Mouse (Mus musculus): ENCODE measurements around the gene Tbc1d10a. TPM values are rescaled to one million over a fixed set of nuclear protein-coding genes. Genes with fewer than 3 reads are reported as not detected.

The Tbc1d10a gene
- polyA plus RNA-seq, 1 experiment, result 18.8 TPM

DNA sequence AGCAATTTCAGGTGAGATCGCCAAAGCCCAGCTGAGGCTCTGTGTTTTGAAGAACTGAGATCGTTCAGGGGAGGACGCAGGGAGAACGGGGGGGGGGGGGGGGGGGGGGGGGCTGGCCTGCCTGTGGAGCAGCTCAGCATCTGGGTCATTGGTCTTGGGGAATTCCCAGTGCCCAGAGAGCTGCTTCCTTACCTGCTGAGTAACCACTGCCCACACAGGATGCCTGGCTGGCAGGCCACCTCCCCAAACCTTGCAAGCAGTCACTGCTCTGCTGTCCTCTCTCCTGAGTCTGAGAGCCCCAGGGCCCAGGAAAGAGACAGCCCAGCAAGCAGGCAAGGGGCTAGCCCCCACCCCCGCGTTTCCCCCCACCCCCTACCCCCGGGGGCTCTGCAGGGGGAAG lies 76.3 kb downstream of the Tbc1d10a start:
- no peak overlapping the region for H3K4me2 ChIP-seq (ENCODE audit: low read depth)
- H3K36me3 ChIP-seq (ENCODE audit: control insufficient read depth, insufficient read depth), result no peaks in the 10 kb centered on the region
- no peaks in the 10 kb centered on the region for H3K27me3 ChIP-seq (ENCODE audit: control insufficient read depth, insufficient read depth, insufficient read length)
- no peak overlapping the region for H3K4me3 ChIP-seq
- TF ChIP-seq POLR2AphosphoS2 (IDR thresholded peaks at IDR 0.05; ENCODE audit: insufficient read length, low read depth) (no peak), POLR2A (IDR thresholded peaks at IDR 0.05; ENCODE audit: insufficient read length, low read depth) (no peak), MYOG (IDR thresholded peaks at IDR 0.05; ENCODE audit: control insufficient read depth in 1 of 3, insufficient read depth in 1 of 3, insufficient read length in 2 of 3, low read depth in 2 of 3) (no peak), TCF3 (IDR thresholded peaks at IDR 0.05; ENCODE audit: insufficient read length, low read depth) (no peak), CEBPB (IDR thresholded peaks at IDR 0.05; ENCODE audit: insufficient read depth, poor library complexity, severe bottlenecking) (no peak), REST (IDR thresholded peaks at IDR 0.05; ENCODE audit: insufficient read depth, insufficient read length) (no peak), MAX (IDR thresholded peaks at IDR 0.05; ENCODE audit: low read depth) (no peak), TCF12 (IDR thresholded peaks at IDR 0.05; ENCODE audit: insufficient read depth, poor library complexity, severe bottlenecking) (no peak), SRF (IDR thresholded peaks at IDR 0.05; ENCODE audit: control insufficient read depth, insufficient read length, low read depth) (no peak), E2F4 (IDR thresholded peaks at IDR 0.05; ENCODE audit: insufficient read depth) (no peak)
- peaks cover 5% of the 10 kb centered on the region for H3K79me2 ChIP-seq (ENCODE audit: control insufficient read depth, insufficient read depth)
- H3ac ChIP-seq (ENCODE audit: control insufficient read depth, insufficient read length), result no peak overlapping the region

DNA sequence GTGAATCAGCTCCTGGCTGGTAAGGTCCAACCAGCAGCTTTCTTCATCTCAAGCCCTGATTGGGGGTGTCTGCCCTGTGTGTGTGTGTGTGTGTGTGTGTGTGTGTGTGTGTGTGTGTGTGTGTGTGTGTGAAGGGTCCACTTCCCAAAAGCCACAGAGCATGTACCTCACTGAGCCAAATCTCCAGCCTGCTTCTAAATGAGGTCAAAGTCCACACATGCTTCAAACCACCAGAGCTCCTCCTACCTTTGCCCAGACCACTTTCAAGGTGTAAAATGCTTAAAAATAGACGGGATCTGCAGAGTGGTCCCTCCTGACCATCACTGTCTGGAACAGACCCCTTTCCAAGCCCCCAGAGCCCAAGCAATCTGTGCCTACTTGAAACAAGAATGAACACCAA lies 76.7 kb downstream of the Tbc1d10a start:
- Histone ChIP-seq H3K79me2 (ENCODE audit: control insufficient read depth, insufficient read depth) (peaks cover 5% of the 10 kb centered on the region), H3K4me2 (ENCODE audit: low read depth) (no peak overlapping the region), H3K27me3 (ENCODE audit: control insufficient read depth, insufficient read depth, insufficient read length) (no peaks in the 10 kb centered on the region), H3K4me3 (no peak overlapping the region), H3K36me3 (ENCODE audit: control insufficient read depth, insufficient read depth) (no peaks in the 10 kb centered on the region), H3ac (ENCODE audit: control insufficient read depth, insufficient read length) (no peak overlapping the region)
- TF ChIP-seq POLR2A (IDR thresholded peaks at IDR 0.05; ENCODE audit: insufficient read length, low read depth) (no peak), USF1 (IDR thresholded peaks at IDR 0.05; ENCODE audit: low read depth) (no peak), MYOD1 (IDR thresholded peaks at IDR 0.05; ENCODE audit: control insufficient read depth in 1 of 3, insufficient read length in 2 of 3, low read depth in 2 of 3) (no peak), MAX (IDR thresholded peaks at IDR 0.05; ENCODE audit: low read depth) (no peak), E2F4 (IDR thresholded peaks at IDR 0.05; ENCODE audit: insufficient read depth) (no peak), MYOG (IDR thresholded peaks at IDR 0.05; ENCODE audit: control insufficient read depth in 1 of 3, insufficient read depth in 1 of 3, insufficient read length in 2 of 3, low read depth in 2 of 3) (no peak), REST (IDR thresholded peaks at IDR 0.05; ENCODE audit: insufficient read depth, insufficient read length) (no peak), CEBPB (IDR thresholded peaks at IDR 0.05; ENCODE audit: insufficient read depth, poor library complexity, severe bottlenecking) (no peak), POLR2AphosphoS2 (IDR thresholded peaks at IDR 0.05; ENCODE audit: insufficient read length, low read depth) (no peak), TCF12 (IDR thresholded peaks at IDR 0.05; ENCODE audit: insufficient read depth, poor library complexity, severe bottlenecking) (no peak), TCF3 (IDR thresholded peaks at IDR 0.05; ENCODE audit: insufficient read length, low read depth) (no peak), SRF (IDR thresholded peaks at IDR 0.05; ENCODE audit: control insufficient read depth, insufficient read length, low read depth) (no peak)

DNA sequence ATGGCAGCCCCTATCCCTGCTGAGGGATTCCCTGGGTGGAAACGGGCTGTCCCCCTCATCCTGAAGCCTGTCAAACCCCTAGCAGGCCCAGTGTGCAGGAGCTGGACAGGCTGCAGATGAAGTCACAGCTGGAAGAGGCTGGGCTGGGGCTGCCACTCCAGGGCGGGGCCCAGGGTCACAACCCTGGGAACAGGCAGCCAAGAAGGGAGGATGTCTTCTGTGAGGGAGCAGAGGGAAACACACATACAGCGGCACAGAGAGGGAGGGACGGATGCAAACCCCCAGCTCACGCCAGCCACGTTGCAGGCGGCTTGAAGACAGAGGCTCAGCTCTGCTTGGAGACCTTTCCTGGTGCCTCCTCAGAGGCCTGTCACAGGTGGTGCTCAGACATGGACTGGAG lies 77.5 kb downstream of the Tbc1d10a start:
- H3K36me3 ChIP-seq (ENCODE audit: control insufficient read depth, insufficient read depth), result no peaks in the 10 kb centered on the region
- no peak overlapping the region for H3K4me3 ChIP-seq
- no peak for TF ChIP-seq POLR2AphosphoS2 (IDR thresholded peaks at IDR 0.05; ENCODE audit: insufficient read length, low read depth)
- TF ChIP-seq POLR2A (IDR thresholded peaks at IDR 0.05; ENCODE audit: insufficient read length, low read depth), result no peak
- no peak for TF ChIP-seq MYOG (IDR thresholded peaks at IDR 0.05; ENCODE audit: control insufficient read depth in 1 of 3, insufficient read depth in 1 of 3, insufficient read length in 2 of 3, low read depth in 2 of 3)
- TF ChIP-seq MYOD1 (IDR thresholded peaks at IDR 0.05; ENCODE audit: control insufficient read depth in 1 of 3, insufficient read length in 2 of 3, low read depth in 2 of 3), result peak in 1 of 3 experiments; percentile 3
- TF ChIP-seq CEBPB (IDR thresholded peaks at IDR 0.05; ENCODE audit: insufficient read depth, poor library complexity, severe bottlenecking), result no peak
- TF ChIP-seq MAX (IDR thresholded peaks at IDR 0.05; ENCODE audit: low read depth), result no peak
- no peak overlapping the region for H3ac ChIP-seq (ENCODE audit: control insufficient read depth, insufficient read length)
- peak overlapping the region; percentile 46 for H3K4me2 ChIP-seq (ENCODE audit: low read depth)
- H3K79me2 ChIP-seq (ENCODE audit: control insufficient read depth, insufficient read depth), result peaks cover 5% of the 10 kb centered on the region
- no peaks in the 10 kb centered on the region for H3K27me3 ChIP-seq (ENCODE audit: control insufficient read depth, insufficient read depth, insufficient read length)

Other genes with a start within 250 kb of the Tbc1d10a start
- gene Pes1, start 222.8 kb upstream of the Tbc1d10a start, polyA plus RNA-seq (2012; fragmentation: generic; extraction: Trizol), result 104 TPM
- 0.14 TPM for gene 4930556J24Rik, start 210.0 kb upstream of the Tbc1d10a start, polyA plus RNA-seq (2012; fragmentation: generic; extraction: Trizol)
- not detected for gene Gal3st1, start 203.2 kb upstream of the Tbc1d10a start, polyA plus RNA-seq (2012; fragmentation: generic; extraction: Trizol)
- gene Sec14l4, start 155.3 kb upstream of the Tbc1d10a start, polyA plus RNA-seq (2012; fragmentation: generic; extraction: Trizol), result not detected
- gene Sec14l3, start 121.9 kb upstream of the Tbc1d10a start, polyA plus RNA-seq (2012; fragmentation: generic; extraction: Trizol), result not detected
- 21.1 TPM for gene Mtfp1, start 91.3 kb upstream of the Tbc1d10a start, polyA plus RNA-seq (2012; fragmentation: generic; extraction: Trizol)
- gene Sec14l2, start 63.4 kb upstream of the Tbc1d10a start, polyA plus RNA-seq (2012; fragmentation: generic; extraction: Trizol), result 10.9 TPM
- gene Rnf215, start 51.6 kb upstream of the Tbc1d10a start, polyA plus RNA-seq (2012; fragmentation: generic; extraction: Trizol), result 18.1 TPM
- gene Ccdc157, start 26.5 kb upstream of the Tbc1d10a start, polyA plus RNA-seq (2012; fragmentation: generic; extraction: Trizol), result 5.6 TPM
- 47.0 TPM for gene Sf3a1, start 26.4 kb upstream of the Tbc1d10a start, polyA plus RNA-seq (2012; fragmentation: generic; extraction: Trizol)
- gene Castor1, start 31.4 kb downstream of the Tbc1d10a start, polyA plus RNA-seq (2012; fragmentation: generic; extraction: Trizol), result 3.1 TPM
- gene Osm, start 49.6 kb downstream of the Tbc1d10a start, polyA plus RNA-seq (2012; fragmentation: generic; extraction: Trizol), result not detected
- 5.2 TPM for gene Lif, start 70.8 kb downstream of the Tbc1d10a start, polyA plus RNA-seq (2012; fragmentation: generic; extraction: Trizol)

All from myocyte (in vitro differentiated cells).